Mouse (Mus musculus): ENCODE measurements at regions not wholly inside any gene's neighbourhood (a gene's known extent, or its start where the extent isn't known, plus 50 kb on each side); places are given as distances from the start of the nearest gene placed in this dataset.
"Not testable (repeated sequence)": the region's sequence is repeated elsewhere in the genome, so short reads cannot be mapped to it uniquely, and the experiment has no call there.

DNA sequence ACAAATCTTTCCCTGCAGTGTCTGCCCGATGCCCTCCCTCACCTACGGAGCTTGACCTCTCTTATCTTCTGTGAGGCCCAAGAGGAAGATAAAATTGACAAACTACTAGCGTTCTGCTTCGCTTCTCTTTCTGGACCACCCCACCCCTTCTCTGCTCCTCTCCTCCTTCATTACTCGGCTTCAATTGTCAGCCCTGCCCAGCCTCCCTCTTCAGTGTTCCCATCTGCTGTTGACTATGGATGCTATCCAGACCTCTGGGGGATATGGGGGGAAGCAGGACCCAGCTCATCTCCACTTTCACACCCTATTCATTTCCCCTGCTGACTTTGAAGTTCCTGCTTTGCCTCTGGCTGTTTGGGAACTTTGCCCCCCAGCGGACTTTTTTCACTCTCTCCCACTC is 214.5 kb downstream of the Dact1 start:
- no peaks in the 10 kb centered on the region for H3K27me3 ChIP-seq
- H3K4me2 ChIP-seq: no peak overlapping the region
- 51% methylated on average over 6 of the region's 6 CpGs for whole genome bisulfite sequencing
- no peaks in the 10 kb centered on the region for H3K9me3 ChIP-seq
- H3K4me3 ChIP-seq: no peak overlapping the region
- ATAC-seq (ENCODE audit: low FRiP score): no peak
- H3K9ac ChIP-seq: no peak overlapping the region
- H3K4me1 ChIP-seq (replicated peaks): peaks cover 22% of the 10 kb centered on the region
- H3K36me3 ChIP-seq: no peaks in the 10 kb centered on the region
- no peak overlapping the region for H3K27ac ChIP-seq

DNA sequence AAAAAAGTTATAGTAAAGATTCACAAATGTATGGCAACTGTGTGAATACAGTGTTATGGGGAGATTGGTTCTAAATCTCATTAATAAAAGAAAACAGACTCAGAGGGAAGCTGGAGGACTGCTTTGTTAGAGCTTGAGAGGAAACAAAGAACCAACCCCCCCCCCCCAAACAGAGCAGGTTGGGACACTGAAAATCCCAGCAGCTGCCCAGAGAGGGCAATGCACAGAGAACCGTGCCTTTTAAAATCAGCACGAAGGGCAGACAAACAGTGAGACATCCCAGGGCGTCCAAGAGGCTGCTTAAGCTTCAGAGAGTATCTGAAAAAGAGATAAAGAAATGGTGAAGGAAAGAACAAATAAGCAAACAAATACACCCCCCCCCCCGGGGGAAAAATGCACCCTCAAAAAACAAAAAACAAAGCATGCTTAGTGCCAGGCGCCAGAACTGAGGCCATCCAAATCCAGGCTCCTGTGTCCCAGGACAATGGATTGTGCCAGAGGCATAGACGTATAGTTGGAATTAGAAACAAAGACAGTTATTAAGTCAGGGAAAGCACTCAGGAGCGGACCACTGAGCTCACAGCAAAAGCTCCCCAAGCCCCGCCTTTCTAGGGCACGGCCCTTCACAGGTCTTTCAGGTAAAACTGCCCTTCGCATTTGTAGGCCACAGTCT is 215.7 kb downstream of the Dact1 start:
- H3K27me3 ChIP-seq: no peaks in the 10 kb centered on the region
- no peaks in the 10 kb centered on the region for H3K9me3 ChIP-seq
- WGBS: 35% methylated on average over 10 of the region's 10 CpGs
- no peak overlapping the region for H3K4me3 ChIP-seq
- H3K36me3 ChIP-seq: no peaks in the 10 kb centered on the region
- no peak for ATAC-seq (ENCODE audit: low FRiP score)
- H3K4me2 ChIP-seq: no peak overlapping the region
- H3K27ac ChIP-seq: peak overlapping the region; percentile 23; the same call in 1 of the 2 replicates
- no peak overlapping the region for H3K9ac ChIP-seq
- H3K4me1 ChIP-seq (replicated peaks): peaks cover 22% of the 10 kb centered on the region

DNA sequence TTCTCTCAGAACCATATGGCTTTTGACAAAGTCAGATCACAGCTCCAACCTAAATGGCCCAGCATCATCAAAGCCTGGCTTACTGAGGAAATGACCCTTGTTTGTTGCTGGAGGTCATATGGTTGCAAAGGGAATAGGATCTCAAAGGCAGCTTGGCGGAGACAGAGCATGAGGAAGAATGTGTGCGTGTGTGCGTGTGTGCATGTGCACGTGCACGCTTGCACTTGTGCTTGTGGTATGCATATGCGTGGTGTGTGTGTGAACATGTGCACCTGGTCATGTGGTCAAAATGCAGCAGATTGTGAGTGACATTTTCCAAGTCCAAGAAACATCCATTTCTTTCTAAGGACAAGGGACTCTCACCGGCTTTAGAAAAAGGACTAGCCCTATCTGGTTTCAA is 216.9 kb downstream of the Dact1 start:
- H3K4me2 ChIP-seq: no peak overlapping the region
- no peak overlapping the region for H3K9ac ChIP-seq
- H3K36me3 ChIP-seq: no peaks in the 10 kb centered on the region
- no peaks in the 10 kb centered on the region for H3K27me3 ChIP-seq
- no peak overlapping the region for H3K4me3 ChIP-seq
- H3K27ac ChIP-seq: no peak overlapping the region
- no peaks in the 10 kb centered on the region for H3K9me3 ChIP-seq
- no peak for ATAC-seq (ENCODE audit: low FRiP score)
- H3K4me1 ChIP-seq (replicated peaks): peaks cover 22% of the 10 kb centered on the region
- whole genome bisulfite sequencing: 84% methylated on average over 7 of the region's 7 CpGs

DNA sequence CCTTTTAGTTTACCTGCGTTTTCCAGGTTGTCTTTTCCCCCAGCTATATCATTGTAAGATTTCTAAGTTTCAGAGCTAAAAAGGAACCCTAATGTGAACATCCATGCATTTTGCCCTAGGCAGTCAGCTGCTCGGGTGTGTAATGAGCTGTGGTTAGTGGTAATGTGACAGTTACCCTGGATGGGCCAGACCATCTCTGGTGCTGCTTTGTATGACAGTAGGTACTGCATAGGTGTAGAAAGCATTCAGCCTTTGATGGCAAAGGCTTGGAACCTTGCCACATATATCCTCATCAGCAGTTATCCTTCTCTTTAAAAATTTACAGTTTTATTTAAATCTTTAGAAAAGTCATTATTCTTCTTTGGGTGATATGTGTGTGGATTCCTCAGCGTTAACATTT is 222.5 kb downstream of the Dact1 start:
- Histone ChIP-seq H3K27ac (peak overlapping the region; percentile 91), H3K9me3 (no peaks in the 10 kb centered on the region), H3K4me3 (no peak overlapping the region), H3K27me3 (no peaks in the 10 kb centered on the region), H3K4me1 (replicated peaks) (peaks cover 40% of the 10 kb centered on the region), H3K4me2 (0 out of 2 replicates have a peak overlapping the region, but pooled peaks have one; percentile 8), H3K36me3 (no peaks in the 10 kb centered on the region), H3K9ac (no peak overlapping the region)
- WGBS: 64% methylated on average over 3 of the region's 3 CpGs
- ATAC-seq (ENCODE audit: low FRiP score): no peak

DNA sequence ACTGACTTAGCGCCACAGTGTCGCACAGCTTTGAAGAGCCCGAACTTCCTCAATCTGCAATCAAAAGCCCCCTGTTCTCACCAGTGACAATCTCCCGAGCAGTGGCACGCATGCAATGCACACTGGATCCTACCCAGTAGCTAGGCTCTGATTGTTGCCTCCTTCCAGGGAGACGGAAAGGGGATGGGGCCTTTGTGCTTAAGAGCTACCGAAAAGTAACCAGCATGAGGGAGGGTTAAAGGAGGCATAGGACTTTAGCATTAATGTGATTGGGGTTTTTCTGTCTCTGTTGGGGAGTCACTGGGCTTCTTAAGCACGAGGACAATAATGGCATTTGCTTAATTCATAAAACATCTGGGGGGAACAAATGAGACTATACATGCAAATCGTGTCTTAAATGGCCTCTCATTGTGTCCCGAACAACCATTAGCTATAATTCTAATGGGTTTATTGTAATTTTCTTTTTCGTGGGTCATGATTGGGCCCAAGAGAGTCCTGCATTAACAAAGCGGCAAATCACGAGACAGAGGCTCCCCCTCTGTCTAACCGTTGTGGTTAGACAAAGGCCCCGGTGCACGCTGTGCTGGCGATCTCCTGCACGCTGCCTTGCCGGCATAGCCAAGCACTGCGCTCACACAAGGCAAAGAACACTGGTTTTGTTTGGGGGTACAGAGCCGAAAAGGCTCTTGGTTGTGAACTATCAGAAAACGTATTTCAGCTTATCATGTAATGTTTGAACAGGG is 223.2 kb downstream of the Dact1 start:
- WGBS: 27% methylated on average over 22 of the region's 22 CpGs
- H3K4me3 ChIP-seq: no peak overlapping the region
- no peaks in the 10 kb centered on the region for H3K9me3 ChIP-seq
- no peaks in the 10 kb centered on the region for H3K36me3 ChIP-seq
- H3K4me1 ChIP-seq (replicated peaks): peaks cover 40% of the 10 kb centered on the region
- peak; percentile 91 for ATAC-seq (ENCODE audit: low FRiP score)
- H3K4me2 ChIP-seq: peak overlapping the region; percentile 8; the same call in 1 of the 2 replicates
- H3K27me3 ChIP-seq: no peaks in the 10 kb centered on the region
- H3K9ac ChIP-seq: peak overlapping the region; percentile 35; the same call in 1 of the 2 replicates
- H3K27ac ChIP-seq: peak overlapping the region; percentile 91

DNA sequence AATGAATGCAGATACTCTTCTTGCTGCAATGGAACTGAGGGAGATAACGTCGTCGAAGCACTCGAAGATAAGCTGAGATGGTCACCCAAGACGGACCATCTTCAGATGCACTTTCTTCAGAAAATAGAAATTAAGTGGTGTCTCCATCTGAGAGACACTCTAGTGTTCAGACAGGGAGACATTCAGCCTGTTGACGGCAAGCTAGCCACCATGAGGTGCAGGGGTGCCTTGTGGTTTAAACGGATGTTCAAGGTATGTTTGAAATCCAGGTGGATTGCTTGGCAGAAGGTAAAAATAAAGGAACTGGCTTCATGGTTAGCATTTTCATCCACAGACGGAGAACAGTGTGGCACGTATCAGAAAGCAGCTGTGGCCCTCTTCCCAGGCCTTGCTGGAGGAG is 224.0 kb downstream of the Dact1 start:
- H3K27ac ChIP-seq: peak overlapping the region; percentile 91
- H3K4me2 ChIP-seq: 0 out of 2 replicates have a peak overlapping the region, but pooled peaks have one; percentile 2
- no peaks in the 10 kb centered on the region for H3K27me3 ChIP-seq
- H3K36me3 ChIP-seq: no peaks in the 10 kb centered on the region
- ATAC-seq (ENCODE audit: low FRiP score): 0 out of 2 replicates have a peak, but pooled peaks have one; percentile 3
- WGBS: 83% methylated on average over 9 of the region's 9 CpGs
- H3K9ac ChIP-seq: peak overlapping the region; percentile 1
- no peaks in the 10 kb centered on the region for H3K9me3 ChIP-seq
- H3K4me3 ChIP-seq: no peak overlapping the region
- peaks cover 42% of the 10 kb centered on the region for H3K4me1 ChIP-seq (replicated peaks)

DNA sequence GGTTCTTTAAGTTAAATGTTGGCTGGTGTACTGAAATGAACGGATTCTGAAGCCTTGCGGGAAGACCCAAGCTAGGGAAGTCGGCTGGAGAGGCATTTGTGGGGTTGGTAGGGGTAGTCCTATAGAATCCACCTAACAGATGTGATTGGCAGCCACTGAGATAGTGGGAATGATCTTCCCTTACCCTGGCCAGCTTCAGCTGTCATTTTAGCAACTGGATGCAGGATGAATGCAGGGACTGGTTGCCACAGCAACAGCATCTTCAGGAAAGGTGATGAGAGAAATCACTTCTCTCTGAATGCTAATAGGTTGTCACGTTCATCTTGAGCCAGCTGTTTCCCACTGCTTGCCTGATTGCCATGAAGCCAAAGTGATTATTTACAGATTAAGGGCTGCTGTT is 224.5 kb downstream of the Dact1 start:
- Histone ChIP-seq H3K9ac (peak overlapping the region; percentile 1; the same call in 1 of the 2 replicates), H3K4me1 (replicated peaks) (peaks cover 42% of the 10 kb centered on the region), H3K27me3 (no peaks in the 10 kb centered on the region), H3K27ac (peak overlapping the region; percentile 91), H3K9me3 (no peaks in the 10 kb centered on the region), H3K4me3 (no peak overlapping the region), H3K36me3 (no peaks in the 10 kb centered on the region), H3K4me2 (0 out of 2 replicates have a peak overlapping the region, but pooled peaks have one; percentile 2)
- 55% methylated on average over 4 of the region's 4 CpGs for WGBS
- ATAC-seq (ENCODE audit: low FRiP score): peak; percentile 23; the same call in 1 of the 2 replicates

DNA sequence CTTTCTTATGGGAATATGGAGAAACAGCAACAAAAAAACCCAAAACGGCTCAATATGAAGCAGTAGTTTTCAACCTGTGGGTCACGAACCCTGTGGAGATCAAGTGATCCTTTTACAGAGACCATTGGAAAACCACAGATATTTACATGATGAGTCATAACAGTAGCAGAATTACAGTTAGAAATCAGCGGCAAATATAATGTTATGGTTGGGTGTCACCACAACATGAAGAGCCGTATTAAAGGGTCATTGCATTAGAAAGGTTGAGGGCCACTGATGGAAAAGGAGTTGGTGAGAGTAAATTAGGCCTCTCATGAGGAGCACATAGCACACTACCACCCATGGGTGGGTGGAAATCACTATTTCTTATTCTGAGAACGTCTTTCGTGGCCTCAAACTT is 225.6 kb downstream of the Dact1 start:
- peak overlapping the region; percentile 91 for H3K27ac ChIP-seq
- no peak overlapping the region for H3K9ac ChIP-seq
- ATAC-seq (ENCODE audit: low FRiP score): no peak
- WGBS: 97% methylated on average over 6 of the region's 6 CpGs
- no peaks in the 10 kb centered on the region for H3K27me3 ChIP-seq
- no peaks in the 10 kb centered on the region for H3K9me3 ChIP-seq
- no peak overlapping the region for H3K4me2 ChIP-seq
- H3K36me3 ChIP-seq: no peaks in the 10 kb centered on the region
- peaks cover 42% of the 10 kb centered on the region for H3K4me1 ChIP-seq (replicated peaks)
- H3K4me3 ChIP-seq: no peak overlapping the region

DNA sequence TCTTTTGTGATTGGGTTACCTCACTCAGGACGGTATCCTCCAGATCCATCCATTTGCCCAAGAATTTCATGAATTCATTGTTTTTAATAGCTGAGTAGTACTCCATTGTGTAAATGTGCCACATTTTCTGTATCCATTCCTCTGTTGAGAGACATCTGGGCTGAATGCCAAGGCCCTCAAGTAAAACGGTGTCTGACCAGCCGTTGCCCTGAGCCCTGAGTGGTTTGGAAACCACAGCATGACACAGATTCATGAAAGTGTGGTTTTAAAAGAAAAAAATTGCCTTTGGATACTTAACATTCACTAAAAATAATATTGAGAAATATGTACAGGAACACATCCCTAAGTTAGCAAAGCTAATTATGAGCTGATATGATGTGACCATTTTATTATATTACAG is 226.1 kb downstream of the Dact1 start:
- H3K27me3 ChIP-seq; H3K9ac ChIP-seq; H3K36me3 ChIP-seq; ATAC-seq (ENCODE audit: low FRiP score); H3K4me3 ChIP-seq; H3K27ac ChIP-seq; H3K9me3 ChIP-seq; H3K4me2 ChIP-seq: not testable (repeated sequence)
- peaks cover 42% of the 10 kb centered on the region for H3K4me1 ChIP-seq (replicated peaks)
- 62% methylated on average over 3 of the region's 3 CpGs for WGBS

DNA sequence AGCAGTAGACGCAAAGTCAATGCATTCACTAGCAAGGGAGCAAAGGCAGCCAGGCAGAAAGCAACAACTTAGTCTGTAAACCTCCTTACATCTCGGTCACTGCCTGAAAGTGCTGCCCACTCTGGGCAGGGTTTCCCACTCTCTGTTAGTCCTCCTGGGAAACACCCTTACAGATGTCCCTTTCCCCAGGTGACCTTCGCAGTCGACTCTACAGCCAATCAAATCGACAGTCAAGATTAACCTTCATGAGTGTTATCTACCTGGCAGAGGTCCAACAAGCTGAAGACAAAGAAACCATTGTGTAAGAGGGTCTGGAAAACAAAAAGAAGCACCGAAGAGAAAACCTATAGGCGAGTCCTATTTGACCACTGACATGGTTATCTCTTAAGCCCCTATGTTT is 229.0 kb downstream of the Dact1 start:
- Histone ChIP-seq H3K4me1 (replicated peaks) (peaks cover 40% of the 10 kb centered on the region), H3K27me3 (no peaks in the 10 kb centered on the region), H3K9ac (no peak overlapping the region), H3K4me3 (no peak overlapping the region), H3K36me3 (no peaks in the 10 kb centered on the region), H3K9me3 (no peaks in the 10 kb centered on the region), H3K27ac (no peak overlapping the region), H3K4me2 (no peak overlapping the region)
- WGBS: 75% methylated on average over 7 of the region's 7 CpGs
- no peak for ATAC-seq (ENCODE audit: low FRiP score)

DNA sequence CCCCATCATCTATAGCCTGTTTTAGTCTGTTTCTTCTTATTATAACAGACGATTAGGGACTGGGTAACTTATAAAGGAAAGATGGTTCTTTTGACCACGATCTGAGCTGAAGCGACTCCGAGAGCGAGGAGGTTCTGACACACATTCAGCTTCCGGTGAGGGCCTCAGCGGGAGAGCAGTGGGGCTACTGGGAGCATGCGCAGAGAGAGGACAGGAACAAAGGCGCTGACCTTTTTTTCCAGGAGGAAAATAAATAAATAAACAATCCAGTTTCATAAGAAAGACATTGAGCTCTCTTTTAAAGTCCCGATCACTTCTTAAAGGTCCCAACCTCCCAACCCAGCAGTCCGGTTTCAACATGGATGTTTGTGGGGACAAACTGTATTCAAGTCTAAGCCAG is 230.6 kb downstream of the Dact1 start:
- ATAC-seq (ENCODE audit: low FRiP score): no peak
- Histone ChIP-seq H3K27ac (no peak overlapping the region), H3K9me3 (no peaks in the 10 kb centered on the region), H3K36me3 (no peaks in the 10 kb centered on the region), H3K9ac (no peak overlapping the region), H3K4me1 (replicated peaks) (peaks cover 35% of the 10 kb centered on the region), H3K4me3 (no peak overlapping the region), H3K4me2 (no peak overlapping the region), H3K27me3 (no peaks in the 10 kb centered on the region)
- 85% methylated on average over 11 of the region's 11 CpGs for WGBS

DNA sequence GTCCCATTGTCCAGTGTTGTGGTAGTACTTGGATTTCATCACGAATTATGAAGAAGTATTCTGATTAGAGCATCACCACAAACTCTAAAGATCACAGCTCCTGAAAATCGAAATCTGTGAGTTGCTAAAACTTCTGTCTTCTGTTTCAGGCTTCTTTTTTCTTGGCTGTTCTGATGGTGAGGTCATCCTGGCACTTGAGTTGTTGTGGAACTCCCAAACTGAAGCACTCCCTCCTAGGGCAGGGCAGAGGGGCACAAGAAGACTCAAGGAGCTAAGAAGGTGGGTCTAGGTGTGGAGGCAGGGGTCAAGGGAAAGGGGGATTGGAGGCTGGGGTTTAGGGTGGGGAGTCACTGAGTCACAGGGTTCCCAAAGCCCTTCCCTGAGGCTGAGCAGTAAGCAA is 232.3 kb downstream of the Dact1 start:
- Histone ChIP-seq H3K4me1 (replicated peaks) (peaks cover 28% of the 10 kb centered on the region), H3K4me2 (no peak overlapping the region), H3K36me3 (no peaks in the 10 kb centered on the region), H3K9ac (no peak overlapping the region), H3K4me3 (no peak overlapping the region), H3K27ac (peak overlapping the region; percentile 70), H3K27me3 (no peaks in the 10 kb centered on the region), H3K9me3 (no peaks in the 10 kb centered on the region)
- 88% methylated on average over 2 of the region's 2 CpGs for WGBS
- ATAC-seq (ENCODE audit: low FRiP score): no peak

Measured in hindbrain, embryonic 13.5 days (tissue).